Mouse (Mus musculus): ENCODE data around the gene Pkp4.

- TF ChIP-seq HCFC1 (IDR thresholded peaks at IDR 0.05; ENCODE audit: borderline replicate concordance, insufficient read depth, low read length) (no peak), ZNF384 (IDR thresholded peaks at IDR 0.05; ENCODE audit: low read depth, low read length) (no peak), ZC3H11A (IDR thresholded peaks at IDR 0.05; ENCODE audit: borderline replicate concordance, low read depth, low read length) (no peak), MAFK (IDR thresholded peaks at IDR 0.05; ENCODE audit: insufficient read depth, low read depth, low read length) (no peak), CHD2 (IDR thresholded peaks at IDR 0.05; ENCODE audit: low read depth, low read length) (peak; percentile 50; the same call in 1 of the 2 replicates)
Observed at GRCm38 (mm10) chr2:59385211-59385935, 224.7 kb downstream of the Pkp4 start.

Measured in ES-E14 (cell line).